Mouse (Mus musculus) gastrocnemius, postnatal 25 days (tissue): ENCODE data around the gene Crim1. TPM values are rescaled to one million over a fixed set of nuclear protein-coding genes. Genes with fewer than 3 reads are reported as not detected.

Source experiments
- DNase-seq: peaks from one replicate; pipeline ENCODE4 v3.0.0; 2022
- long read RNA-seq, 2 experiments: library from polyadenylated mRNA; stranded (forward); transcript quantifications; one replicate each; pipeline ENCODE4 v2.0.0; 2021
- total RNA-seq, 2 experiments: library from RNA; stranded (reverse); gene quantifications; 1 replicate in 1 of 2; 2 replicates in 1 of 2; pipeline ENCODE4 v1.2.3; 2021

Gene Crim1
- 10 to 100 TPM; 22.1 to 22.9 TPM for total RNA-seq
- long read RNA-seq, experiment 1, partial matches to known transcripts, result 0 of 2 reads
- long read RNA-seq, experiment 1, other reads (novel, unspliced or antisense), result 2 of 2 reads
- long read RNA-seq, experiment 2, full-length matches to known transcripts, result 1 of 4 reads
- long read RNA-seq, experiment 2, partial matches to known transcripts, result 0 of 4 reads
- long read RNA-seq, experiment 2, other reads (novel, unspliced or antisense), result 3 of 4 reads

DNA sequence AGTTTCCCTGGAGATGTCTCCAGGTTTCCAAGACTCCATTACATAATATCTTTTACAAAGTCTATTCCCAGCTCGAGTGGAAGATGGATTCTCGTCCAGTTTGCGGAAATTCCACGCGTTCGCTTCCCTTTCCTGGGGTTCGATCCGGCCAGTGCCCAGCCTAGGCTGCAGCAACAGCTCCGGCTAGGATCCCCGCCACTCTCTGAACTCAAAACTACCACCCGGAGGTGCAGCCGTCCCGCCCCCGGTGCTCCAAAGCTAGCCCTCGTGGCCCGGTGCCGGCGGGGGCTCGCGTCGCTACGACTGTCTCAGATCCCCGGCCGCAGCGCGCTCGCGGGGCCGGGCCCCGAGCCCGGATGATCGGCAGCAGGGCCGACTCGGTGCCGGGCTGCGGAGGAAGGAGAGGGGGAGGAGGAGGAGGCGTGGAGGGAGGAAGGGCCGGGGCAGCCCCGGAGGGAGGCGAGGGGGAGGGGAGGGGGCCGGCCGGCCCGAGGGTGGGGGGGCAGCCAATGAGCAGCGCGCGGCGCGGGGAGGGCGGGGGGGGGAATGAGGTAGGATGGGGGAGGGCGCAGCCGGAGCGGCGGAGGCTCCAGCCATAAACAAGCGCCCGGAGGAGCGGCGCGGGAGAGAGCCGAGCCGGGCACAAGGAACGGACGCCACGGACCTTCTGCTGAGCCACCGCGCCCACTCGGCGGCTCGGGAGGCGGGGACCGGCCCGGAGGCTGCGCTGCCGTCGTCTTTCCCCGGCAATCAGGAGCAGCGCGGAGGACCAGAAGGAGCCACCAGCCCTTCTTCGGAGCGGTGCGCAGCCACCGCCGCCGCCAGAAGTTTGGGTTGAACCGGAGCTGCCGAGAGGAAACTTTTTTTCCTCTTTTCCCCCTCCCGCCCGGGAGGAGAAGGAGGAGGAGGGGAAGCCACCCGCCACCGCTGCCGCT, at the start of gene Crim1:
Gene Crim1 (plus strand): TSS at position 623 of the 935 bp plus-strand sequence.
- peak; percentile 86 for DNase-seq

DNA sequence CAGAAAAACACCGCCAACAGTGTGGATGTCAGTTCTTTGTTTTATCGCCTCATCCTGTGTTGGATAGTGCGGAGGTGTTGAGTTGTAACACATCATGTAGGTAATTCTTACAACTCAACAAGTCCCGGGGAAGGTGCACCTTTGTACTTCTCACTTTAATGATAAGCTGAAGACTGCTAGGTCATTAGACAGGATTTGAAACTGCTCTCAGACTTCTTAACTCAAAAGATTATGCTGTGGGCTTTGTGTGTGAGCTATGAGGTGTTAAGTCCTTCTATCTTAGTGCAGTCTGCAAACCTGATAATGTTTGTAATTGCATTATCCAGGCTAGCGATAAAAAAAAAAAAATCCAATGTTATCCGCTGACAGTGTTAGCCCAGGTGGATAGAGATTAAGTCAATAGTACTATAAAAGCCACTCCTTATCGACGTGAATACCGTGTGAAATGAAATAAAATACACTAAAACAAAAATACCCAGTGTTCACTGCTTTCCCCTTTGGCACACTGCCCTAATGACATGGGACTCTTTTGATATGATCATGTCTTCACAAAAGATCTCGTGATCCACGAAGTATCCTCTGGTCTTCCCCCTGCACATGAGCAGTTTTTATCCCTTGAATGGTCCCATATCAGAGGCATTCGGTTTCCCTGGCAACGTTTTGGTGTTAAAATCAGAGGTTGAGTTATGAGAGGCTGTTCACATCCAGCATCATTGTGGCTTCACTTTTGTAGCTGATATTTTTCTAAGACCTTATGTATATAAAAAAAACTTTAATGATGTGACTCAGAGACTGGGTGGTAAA, 48.4 kb upstream of the Crim1 start:
- DNase-seq, result no peak

DNA sequence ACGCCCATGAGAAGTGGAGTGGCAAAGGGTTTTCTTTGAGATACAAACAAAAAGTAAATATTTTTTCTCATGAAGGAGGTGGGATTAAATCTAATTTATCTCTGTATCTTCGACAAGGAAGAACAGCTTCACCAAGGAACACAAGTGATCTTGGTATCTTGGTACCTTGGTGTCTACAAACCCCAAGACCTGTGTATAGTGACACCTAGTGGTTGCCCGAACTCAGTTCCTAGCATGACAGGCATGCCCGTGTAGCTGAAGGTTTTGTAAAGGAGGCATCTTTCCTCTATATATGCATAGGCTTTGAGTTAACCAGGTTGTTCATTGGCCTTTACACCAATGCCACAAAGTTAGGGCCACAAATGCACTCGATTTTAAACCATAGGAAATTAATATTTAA, 36.8 kb upstream of the Crim1 start:
- no peak for DNase-seq

- no peak for DNase-seq
Measured at GRCm38 (mm10) chr17:78163724-78164236, 36.3 kb upstream of the Crim1 start.

DNA sequence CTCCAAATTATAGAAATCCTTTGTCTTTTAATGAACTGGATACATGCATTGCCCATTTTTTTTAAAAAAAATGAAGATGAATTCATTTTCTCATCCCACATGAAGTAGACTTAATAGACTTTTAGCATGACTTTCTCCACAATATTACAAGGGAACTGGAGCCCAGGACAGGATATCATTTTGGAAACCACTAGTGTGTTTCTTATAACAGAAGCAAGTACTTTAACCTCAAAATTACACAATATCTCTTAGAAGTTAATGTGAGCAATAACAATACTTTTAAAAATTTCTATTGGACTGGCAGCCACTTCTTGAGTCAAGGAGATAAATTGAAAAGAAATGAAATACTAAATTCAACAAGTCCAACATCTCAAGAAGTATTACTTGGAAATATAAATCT, 34.2 kb upstream of the Crim1 start:
- no peak for DNase-seq

DNA sequence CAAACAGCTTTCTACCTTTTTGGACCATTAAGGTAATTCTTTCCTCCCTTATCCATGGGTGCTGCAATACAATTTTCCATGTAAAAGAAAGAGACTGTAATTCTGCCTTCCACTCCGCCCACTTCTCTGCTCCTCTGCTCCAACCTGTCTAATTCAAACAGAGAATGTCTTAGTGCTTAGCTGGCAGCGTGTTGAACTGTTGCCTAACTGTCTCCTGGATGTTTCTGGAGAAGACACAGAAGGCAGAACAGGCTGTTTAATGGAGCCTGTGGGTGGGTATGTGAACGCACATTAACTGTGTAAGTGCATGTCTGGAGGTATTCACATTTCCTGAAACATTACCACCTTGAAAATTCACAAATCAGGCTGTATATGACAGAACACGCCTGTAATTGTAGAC, 33.5 kb upstream of the Crim1 start:
- DNase-seq, result no peak

DNA sequence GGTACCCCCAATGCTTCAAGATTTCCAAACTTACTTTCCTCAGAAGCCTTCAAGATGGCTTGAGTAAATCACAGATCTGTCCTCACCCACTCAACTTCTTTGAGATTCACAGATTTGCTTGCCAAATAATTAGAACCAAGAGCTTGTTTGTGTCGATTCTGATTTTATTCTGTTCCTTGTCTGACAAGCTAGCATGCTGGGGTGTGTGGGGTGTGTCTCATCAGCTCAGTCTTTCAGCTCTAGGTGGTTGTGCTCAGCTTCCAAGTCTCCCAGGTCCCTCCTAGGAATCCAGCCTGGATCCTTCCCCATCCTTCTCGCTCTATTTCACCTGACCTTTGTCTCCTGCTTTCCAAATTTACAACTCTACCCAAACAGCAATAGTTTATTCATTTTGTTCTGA, 27.7 kb upstream of the Crim1 start:
- no peak for DNase-seq

GRCm38 (mm10) chr17:78180766-78181165, 19.3 kb upstream of the Crim1 start:
- DNase-seq, result no peak

GRCm38 (mm10) chr17:78196184-78196583, 3.9 kb upstream of the Crim1 start:
- no peak for DNase-seq

- peak; percentile 34 for DNase-seq
Measured at GRCm38 (mm10) chr17:78197111-78197510, 2.9 kb upstream of the Crim1 start.

GRCm38 (mm10) chr17:78198140-78198539, 1.9 kb upstream of the Crim1 start:
- DNase-seq, result no peak

DNA sequence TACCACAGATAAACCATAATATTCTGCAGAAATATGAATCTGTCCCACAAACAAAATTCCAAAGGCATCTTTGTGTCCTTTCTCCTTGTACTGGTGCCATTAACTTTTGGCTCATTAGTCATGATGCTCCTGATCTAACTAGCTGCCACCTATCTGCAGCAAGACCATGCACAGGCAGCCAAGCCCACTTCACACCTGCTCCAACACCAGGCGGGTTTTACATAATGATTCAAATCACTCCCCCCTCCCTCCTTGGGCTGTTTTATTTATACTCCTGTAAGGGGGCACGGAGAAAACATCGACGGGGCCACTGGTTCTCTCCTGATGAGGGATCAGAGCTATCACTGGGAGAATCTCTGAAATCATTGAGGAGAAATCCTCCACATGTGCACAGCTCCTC, 1.2 kb upstream of the Crim1 start:
- DNase-seq, result no peak

GRCm38 (mm10) chr17:78199231-78199625, 820 bp upstream of the Crim1 start:
- DNase-seq, result no peak

GRCm38 (mm10) chr17:78200561-78201220, 643 bp downstream of the Crim1 start:
- DNase-seq, result peak; percentile 56

DNA sequence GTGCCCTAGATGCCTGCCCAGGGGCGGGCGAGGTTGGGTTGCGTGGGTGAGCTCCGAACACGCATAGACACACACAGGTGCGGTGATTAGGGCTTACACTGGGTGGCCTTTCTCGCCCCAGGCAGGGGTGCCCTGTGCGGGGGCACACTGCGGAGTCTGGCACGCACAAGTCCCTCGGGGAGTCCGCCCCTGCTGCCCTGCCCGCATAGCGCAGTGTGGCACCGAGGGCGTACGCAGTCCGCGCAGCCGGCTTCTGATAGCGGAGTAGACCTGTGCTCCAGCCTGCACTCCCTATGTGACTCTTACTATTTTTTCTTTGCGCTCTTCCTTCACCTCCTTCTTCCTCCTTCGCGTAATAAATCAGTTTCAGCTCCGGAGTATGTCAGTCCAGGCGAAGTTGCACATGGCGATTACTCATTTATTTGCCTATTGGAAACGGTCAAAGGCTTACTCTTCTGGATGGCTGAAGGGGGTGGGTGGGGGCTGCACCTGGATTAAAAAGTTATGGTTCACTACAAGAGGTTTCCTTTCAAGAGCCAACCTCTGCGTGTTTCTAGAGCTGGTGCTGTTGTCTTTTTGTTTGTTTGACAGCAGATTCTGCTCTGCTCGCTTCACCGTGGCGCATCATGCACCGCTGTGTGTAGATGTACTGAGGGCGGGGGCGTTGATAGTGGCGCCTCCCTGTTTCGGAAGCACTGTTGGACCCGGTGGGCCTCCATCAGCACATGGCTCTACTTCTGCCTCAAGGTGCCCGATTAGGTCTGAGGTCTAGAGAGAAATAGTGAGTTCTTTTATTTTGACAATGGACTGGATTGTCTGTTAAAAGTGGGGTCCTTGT, 1.4 kb downstream of the Crim1 start:
- peak; percentile 24 for DNase-seq

- DNase-seq, result no peak
Measured at GRCm38 (mm10) chr17:78202221-78202620, 2.2 kb downstream of the Crim1 start.

DNA sequence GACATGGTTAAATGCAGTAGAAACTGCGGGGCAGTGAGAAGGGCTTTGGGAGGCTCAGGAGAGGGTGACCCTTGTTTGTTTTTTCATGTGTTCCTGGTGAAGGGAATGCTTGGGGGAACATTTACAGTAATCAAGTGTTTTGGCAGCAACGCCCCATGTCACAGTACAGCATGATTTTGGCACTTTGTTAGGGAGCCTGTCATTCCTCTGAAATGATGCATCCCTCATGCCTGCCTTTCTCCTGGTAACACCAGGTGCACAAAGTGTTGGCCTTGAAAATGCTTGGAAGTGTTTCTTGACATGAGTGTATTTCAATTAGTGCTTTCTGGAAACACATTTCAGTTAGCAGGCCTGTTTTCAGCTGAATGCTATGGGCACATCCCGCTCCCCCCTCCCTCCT, 2.7 kb downstream of the Crim1 start:
- DNase-seq, result no peak

DNA sequence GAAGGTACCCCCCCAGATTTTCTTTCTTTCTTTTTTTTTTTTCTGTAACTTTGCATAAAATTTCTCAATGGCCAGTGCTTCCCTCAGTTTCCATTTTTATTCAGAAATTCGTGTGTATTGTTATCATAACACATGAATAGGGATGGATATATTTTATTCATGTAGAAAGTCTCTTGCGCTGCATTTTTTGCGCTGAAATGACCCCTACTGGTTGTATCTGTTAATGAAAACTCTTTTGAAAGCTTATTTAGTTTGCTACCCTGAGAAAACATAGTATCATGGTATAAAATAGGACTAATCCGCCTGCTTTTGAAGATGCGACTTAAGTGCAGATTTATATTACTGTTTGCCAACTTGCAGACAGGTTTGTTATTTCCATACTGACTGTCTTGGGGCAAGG, 3.4 kb downstream of the Crim1 start:
- DNase-seq, result no peak

- no peak for DNase-seq
Measured at GRCm38 (mm10) chr17:78206421-78206820, 6.4 kb downstream of the Crim1 start.

DNA sequence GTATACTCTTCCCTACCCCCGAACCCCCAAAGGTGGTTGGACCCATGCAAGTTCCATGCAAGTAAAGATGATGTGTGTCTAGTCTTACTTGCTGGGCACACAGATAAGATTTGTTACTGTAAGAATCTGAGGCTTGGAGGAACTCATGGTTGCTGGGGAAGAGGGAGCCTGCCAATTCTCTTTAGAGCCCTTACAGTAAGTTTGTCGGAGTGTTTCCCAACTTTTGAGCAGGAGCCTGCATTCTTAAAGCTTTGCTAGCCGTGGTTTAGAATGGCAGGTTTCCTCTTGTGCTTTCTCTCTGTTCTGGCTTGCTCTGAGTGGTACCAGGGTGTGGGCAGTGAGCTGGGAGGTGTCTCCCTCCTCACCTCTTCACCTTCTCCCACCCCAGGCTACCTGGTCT, 7.2 kb downstream of the Crim1 start:
- no peak for DNase-seq

DNA sequence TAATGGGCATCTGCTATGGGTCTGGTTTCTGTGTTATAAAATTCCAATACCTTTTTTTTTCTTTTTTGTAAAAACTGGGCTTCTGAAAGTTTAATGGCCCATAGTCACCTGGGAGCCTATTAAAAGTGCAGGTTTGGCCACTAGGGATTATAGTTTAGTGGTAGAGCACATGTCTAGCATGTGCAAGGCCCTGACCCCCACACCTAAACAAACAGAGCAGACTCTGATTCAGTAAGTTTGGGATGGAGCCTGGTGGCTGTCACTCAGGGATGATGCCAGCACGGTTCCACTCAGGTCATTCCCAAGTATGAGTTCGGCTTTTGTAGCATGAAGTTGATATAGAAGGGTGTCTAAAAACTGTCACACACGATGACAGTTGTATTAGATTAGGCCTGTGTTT, 8.8 kb downstream of the Crim1 start:
- DNase-seq, result no peak
